In the genomic region with DNA sequence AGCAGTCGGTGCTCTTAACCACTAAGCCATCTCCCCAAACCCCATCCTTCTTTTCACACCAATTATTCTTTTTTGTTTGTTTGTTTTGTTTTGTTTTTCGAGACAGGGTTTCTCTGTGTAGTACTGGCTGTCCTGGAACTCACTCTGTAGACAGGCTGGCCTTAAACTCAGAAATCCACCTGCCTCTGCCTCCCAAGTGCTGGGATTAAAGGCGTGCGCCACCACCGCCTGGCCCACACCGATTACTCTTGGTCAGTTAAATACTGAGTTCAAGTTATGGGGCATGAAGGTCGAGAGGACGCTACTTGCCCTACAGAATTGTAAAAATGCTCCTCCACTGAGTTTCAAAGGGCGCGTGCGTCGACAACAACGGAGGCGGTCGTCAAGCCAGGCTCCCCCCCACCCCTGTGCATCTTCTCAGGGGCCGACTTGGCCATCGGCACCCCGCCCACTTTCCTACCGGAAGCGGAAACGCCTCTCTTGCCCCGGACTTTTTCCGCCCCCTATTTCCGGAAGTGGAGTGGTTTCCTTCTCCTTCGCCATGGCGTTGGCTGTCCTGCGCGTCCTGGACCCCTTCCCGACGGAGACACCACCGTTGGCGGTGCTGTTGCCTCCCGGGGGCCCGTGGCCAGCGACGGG, we compare ENCODE assay signal across 8 mouse cellular contexts. TPM values are rescaled to one million over a fixed set of nuclear protein-coding genes. Genes with fewer than 3 reads are reported as not detected.
DNase-seq lines count a peak whose midpoint lies in the region; ATAC-seq and TF ChIP-seq lines count a peak whose summit lies in the region.

Gene Pex6, plus strand, starts transcription at position 505 of the 639 bp plus-strand sequence.

- TF ChIP-seq POLR2A in heart, adult 2 months (IDR thresholded peaks at IDR 0.05; ENCODE audit: insufficient read depth, low read depth, low read length), result peak; percentile 89

- TF ChIP-seq EP300 in heart, adult 2 months (IDR thresholded peaks at IDR 0.05; ENCODE audit: insufficient read depth, low read depth, low read length), result 0 out of 2 replicates have a peak, but pooled peaks have one; percentile 57

- H3K4me3 ChIP-seq in embryonic facial prominence, embryonic 13.5 days, result peak within 1 kb of the TSS; percentile 100
- H3K4me3 ChIP-seq in heart, adult 2 months, result peak within 1 kb of the TSS; percentile 75
- peak within 1 kb of the TSS; percentile 100 for H3K4me3 ChIP-seq in limb, embryonic 13.5 days
- H3K4me3 ChIP-seq in midbrain, embryonic 16.5 days (ENCODE audit: low read depth, low read length), result peak within 1 kb of the TSS; percentile 99

- intact Hi-C loops in heart, adult 2 months (cut with DNase I), result loop anchor here (2.0 to 5.0 kb wide), 3 partner anchors 41 to 159 kb away; partner anchors contain the start of gene Cnpy3

- TF ChIP-seq CTCF in heart, adult 2 months (IDR thresholded peaks at IDR 0.05), result no peak

- H3K36me3 ChIP-seq in embryonic facial prominence, embryonic 13.5 days, result peaks cover 26% of the 10 kb centered on the region
- H3K36me3 ChIP-seq in heart, adult 2 months (ENCODE audit: control insufficient read depth, insufficient read depth, low read length), result 0 out of 2 replicates have a peak, but pooled peaks cover 2% of the 10 kb centered on the region
- peaks cover 29% of the 10 kb centered on the region for H3K36me3 ChIP-seq in limb, embryonic 13.5 days
- H3K36me3 ChIP-seq in midbrain, embryonic 16.5 days (ENCODE audit: control insufficient read depth, insufficient read depth, low read length), result peaks cover 2% of the 10 kb centered on the region; the same call in 1 of the 2 replicates

- peaks cover 2% of the 10 kb centered on the region; the same call in 1 of the 2 replicates for H3K79me2 ChIP-seq in heart, adult 2 months (replicated peaks; ENCODE audit: control insufficient read depth, insufficient read depth, low read length)

- ATAC-seq in embryonic facial prominence, embryonic 13.5 days (ENCODE audit: insufficient number of reproducible peaks, insufficient read depth, low FRiP score, low TSS enrichment, low read depth), result peak; percentile 82
- peak; percentile 91 for ATAC-seq in limb, embryonic 13.5 days (ENCODE audit: low FRiP score, low read depth)
- peak; percentile 92 for ATAC-seq in midbrain, embryonic 16.5 days

- no peaks in the 10 kb centered on the region for H3K27me3 ChIP-seq in embryonic facial prominence, embryonic 13.5 days
- H3K27me3 ChIP-seq in heart, adult 2 months (ENCODE audit: control insufficient read depth, insufficient read depth, low read length), result no peaks in the 10 kb centered on the region
- no peaks in the 10 kb centered on the region for H3K27me3 ChIP-seq in limb, embryonic 13.5 days
- H3K27me3 ChIP-seq in midbrain, embryonic 16.5 days (ENCODE audit: control insufficient read depth, insufficient read depth, low read depth, low read length), result no peaks in the 10 kb centered on the region

- peaks cover 16% of the 10 kb centered on the region for H3K4me1 ChIP-seq in embryonic facial prominence, embryonic 13.5 days
- H3K4me1 ChIP-seq in heart, adult 2 months (ENCODE audit: control insufficient read depth, insufficient read depth, low read length), result peaks cover 3% of the 10 kb centered on the region
- H3K4me1 ChIP-seq in limb, embryonic 13.5 days, result peaks cover 23% of the 10 kb centered on the region
- H3K4me1 ChIP-seq in midbrain, embryonic 16.5 days (ENCODE audit: control insufficient read depth, insufficient read depth, low read length), result peaks cover 16% of the 10 kb centered on the region

- H3K4me2 ChIP-seq in embryonic facial prominence, embryonic 13.5 days, result peak within 1 kb of the TSS; percentile 100
- peak within 1 kb of the TSS; percentile 100 for H3K4me2 ChIP-seq in limb, embryonic 13.5 days (replicated peaks)
- peak within 1 kb of the TSS; percentile 99 for H3K4me2 ChIP-seq in midbrain, embryonic 16.5 days (ENCODE audit: low read length)

- 8% methylated on average over 36 of the region's 36 CpGs for WGBS in embryonic facial prominence, embryonic 13.5 days
- WGBS in heart, adult 2 months, result 7% methylated on average over 28 of the region's 36 CpGs
- 7% methylated on average over 36 of the region's 36 CpGs for WGBS in limb, embryonic 13.5 days
- WGBS in midbrain, embryonic 16.5 days, result 9% methylated on average over 36 of the region's 36 CpGs

- no peaks in the 10 kb centered on the region for H3K9me3 ChIP-seq in embryonic facial prominence, embryonic 13.5 days
- no peaks in the 10 kb centered on the region for H3K9me3 ChIP-seq in limb, embryonic 13.5 days
- no peaks in the 10 kb centered on the region for H3K9me3 ChIP-seq in midbrain, embryonic 16.5 days (replicated peaks; ENCODE audit: control insufficient read depth, low read length, poor library complexity, severe bottlenecking)

- H3K9ac ChIP-seq in embryonic facial prominence, embryonic 13.5 days, result peak within 1 kb of the TSS; percentile 94
- H3K9ac ChIP-seq in heart, adult 2 months (ENCODE audit: low read depth, low read length), result peak within 1 kb of the TSS; percentile 98
- H3K9ac ChIP-seq in limb, embryonic 13.5 days, result peak within 1 kb of the TSS; percentile 96
- H3K9ac ChIP-seq in midbrain, embryonic 16.5 days (ENCODE audit: low read depth, low read length), result peak within 1 kb of the TSS; percentile 94

- DNase-seq in 3134 (ENCODE audit: extremely low read depth, insufficient read length, low spot score), result peak; percentile 85
- DNase-seq in adrenal gland, postnatal 36 days, result peak; percentile 95 to 96
- peak; percentile 93 to 94 for DNase-seq in heart, adult 2 months
- DNase-seq in kidney, adult 8-10 months, result peak; percentile 90 to 93
- DNase-seq in spleen, postnatal 10 days (ENCODE audit: low spot score in 2 of 2), result peak; percentile 83 to 93

- H3K27ac ChIP-seq in embryonic facial prominence, embryonic 13.5 days, result peak within 1 kb of the TSS; percentile 64
- peak within 1 kb of the TSS; percentile 86 for H3K27ac ChIP-seq in heart, adult 2 months
- H3K27ac ChIP-seq in limb, embryonic 13.5 days, result peak within 1 kb of the TSS; percentile 65; the same call in 1 of the 2 replicates
- peak within 1 kb of the TSS; percentile 82 for H3K27ac ChIP-seq in midbrain, embryonic 16.5 days (ENCODE audit: low read length)

RNA-seq across cellular contexts. Expression of gene Pex6, which starts in this region (rescaled TPM):
- 10 to 100 TPM; 59.3 to 64.9 TPM for total RNA-seq in adrenal gland, postnatal 36 days (2021)
- 27.9 and 32.4 TPM in 2 replicates for polyA plus RNA-seq in embryonic facial prominence, embryonic 13.5 days (2015; fragmentation: Nextera tagmentation; extraction: Ambion mirVana)
- total RNA-seq in heart, adult 2 months (2021), result 10 to 100 TPM; 33.4 to 36.5 TPM
- polyA plus RNA-seq in heart, adult 2 months (2012; rRNA removed), result 33.7 and 34.1 TPM in 2 replicates
- polyA plus RNA-seq in limb, embryonic 13.5 days (2015; fragmentation: Nextera tagmentation; extraction: Ambion mirVana), result 26.8 and 27.0 TPM in 2 replicates
- 22.6 and 22.7 TPM in 2 replicates for polyA plus RNA-seq in midbrain, embryonic 16.5 days (2015; fragmentation: Nextera tagmentation; extraction: Ambion mirVana)

Comparison
In these comparisons a context has a peak if more than half of its experiments do, and no peak if none do; other contexts are left out.
1. Peak in every context shown above with its lines: DNase-seq, ATAC-seq, H3K4me3 ChIP-seq and H3K27ac ChIP-seq.